Mouse (Mus musculus) urinary bladder, postnatal 14 days (tissue): ENCODE results near the gene Ckm.

Experiments
- DNase-seq: peaks from one replicate; pipeline ENCODE4 v3.0.0; 2021; ENCODE audit warnings: low spot score

Ckm gene

GRCm38 (mm10) chr7:19432475-19432874 is 27.9 kb downstream of the Ckm start:
- DNase-seq, result no peak

GRCm38 (mm10) chr7:19436276-19436675 is 31.7 kb downstream of the Ckm start:
- no peak for DNase-seq

GRCm38 (mm10) chr7:19437048-19437447 is 32.5 kb downstream of the Ckm start:
- no peak for DNase-seq

GRCm38 (mm10) chr7:19441448-19442091 is 37.0 kb downstream of the Ckm start:
- no peak for DNase-seq

GRCm38 (mm10) chr7:19443344-19443743 is 38.8 kb downstream of the Ckm start:
- peak; percentile 87 for DNase-seq

- DNase-seq, result no peak
These were observed 40.2 kb downstream of the Ckm start for GRCm38 (mm10) chr7:19444801-19445200.

GRCm38 (mm10) chr7:19447689-19448088 is 43.1 kb downstream of the Ckm start:
- no peak for DNase-seq

- no peak for DNase-seq
These were observed 44.6 kb downstream of the Ckm start for GRCm38 (mm10) chr7:19449165-19449564.

- no peak for DNase-seq
These were observed 50.6 kb downstream of the Ckm start for GRCm38 (mm10) chr7:19455186-19455585.

GRCm38 (mm10) chr7:19455819-19456495 is 51.4 kb downstream of the Ckm start:
- DNase-seq, result no peak

- DNase-seq, result no peak
These were observed 52.1 kb downstream of the Ckm start for GRCm38 (mm10) chr7:19456628-19457027.

GRCm38 (mm10) chr7:19457414-19458071 is 53.0 kb downstream of the Ckm start:
- DNase-seq, result peak; percentile 22

GRCm38 (mm10) chr7:19458072-19458486 is 53.5 kb downstream of the Ckm start:
- peak; percentile 51 for DNase-seq

GRCm38 (mm10) chr7:19458591-19459111 is 54.1 kb downstream of the Ckm start, which contains the start of gene Mark4:
TSS of gene Mark4 (minus strand) at chr7:19458821.
- DNase-seq, result peak; percentile 87

- DNase-seq, result no peak
These were observed 54.7 kb downstream of the Ckm start for GRCm38 (mm10) chr7:19459144-19459870.

GRCm38 (mm10) chr7:19460500-19460899 is 55.9 kb downstream of the Ckm start:
- DNase-seq, result no peak

GRCm38 (mm10) chr7:19461488-19461887 is 56.9 kb downstream of the Ckm start:
- peak; percentile 69 for DNase-seq

GRCm38 (mm10) chr7:19462443-19462842 is 57.9 kb downstream of the Ckm start:
- DNase-seq, result no peak

GRCm38 (mm10) chr7:19462884-19463381 is 58.4 kb downstream of the Ckm start, which contains the start of gene Exoc3l2:
TSS of gene Exoc3l2 (plus strand) at chr7:19463331.
- no peak for DNase-seq

- DNase-seq, result no peak
These were observed 60.1 kb downstream of the Ckm start for GRCm38 (mm10) chr7:19464367-19465307.
